In genomic region chr16:7187788-7188187, GRCm38 (mm10) we compare ENCODE assay signal across 11 mouse cellular contexts.
DNase-seq lines count a peak whose midpoint lies in the region; ATAC-seq and TF ChIP-seq lines count a peak whose summit lies in the region.
"Had no signal": no experiment of that assay in that cellular context is flagged by ENCODE, and none has a peak within 500 bp of the region (broad histone marks: within the 10 kb centered on the region; RNA-seq: fewer than 3 reads in every experiment).

No protein-coding gene starts in this region.

- intact Hi-C loops in gastrocnemius, adult 2 months (cut with DNase I), result no loop called here
- intact Hi-C loops in heart, postnatal 10 days (cut with DNase I), result no loop called here

- WGBS in embryonic facial prominence, embryonic 14.5 days, result 32% methylated on average over 2 of the region's 2 CpGs

- no peak overlapping the region for H3K4me3 ChIP-seq in gastrocnemius, adult 2 months
- no peak overlapping the region for H3K4me3 ChIP-seq in embryonic facial prominence, embryonic 14.5 days (ENCODE audit: low read depth, low read length)

- H3K27ac ChIP-seq in gastrocnemius, adult 2 months, result peak overlapping the region; percentile 43
- H3K27ac ChIP-seq in embryonic facial prominence, embryonic 14.5 days (replicated peaks; ENCODE audit: low read depth, low read length), result no peak overlapping the region

- peak; percentile 56; the same call in 1 of the 2 replicates for ATAC-seq in cerebellum, adult (ENCODE audit: insufficient number of reproducible peaks, low FRiP score, low TSS enrichment)
- ATAC-seq in embryonic facial prominence, embryonic 14.5 days (ENCODE audit: low read depth), result 0 out of 2 replicates have a peak, but pooled peaks have one; percentile 30
- no peak for ATAC-seq in activated CD4-positive, CD25-positive, alpha-beta regulatory T cell, adult 4 months

- H3K9ac ChIP-seq in embryonic facial prominence, embryonic 14.5 days (ENCODE audit: low read depth, low read length), result no peak overlapping the region
- H3K9ac ChIP-seq: lung, embryonic 14.5 days had no signal

- no peak for TF ChIP-seq CTCF in gastrocnemius, adult 2 months (IDR thresholded peaks at IDR 0.05)

- no peak overlapping the region for H3K4me2 ChIP-seq in embryonic facial prominence, embryonic 14.5 days (ENCODE audit: low read depth, low read length)
- H3K4me2 ChIP-seq: lung, embryonic 14.5 days had no signal

- no peaks in the 10 kb centered on the region for H3K4me1 ChIP-seq in embryonic facial prominence, embryonic 14.5 days (ENCODE audit: control insufficient read depth, insufficient read depth, low read length)

- no peaks in the 10 kb centered on the region for H3K36me3 ChIP-seq in embryonic facial prominence, embryonic 14.5 days (ENCODE audit: control insufficient read depth, insufficient read depth, low read length)

- H3K9me3 ChIP-seq in embryonic facial prominence, embryonic 14.5 days (ENCODE audit: control insufficient read depth, low read length), result no peaks in the 10 kb centered on the region

- DNase-seq in gastrocnemius, adult 2 months, result no peak
- DNase-seq in gastrocnemius, adult 8-10 months (ENCODE audit: low spot score in 2 of 2), result no peak
- peak; percentile 13 for DNase-seq in embryonic facial prominence, embryonic 14.5 days (ENCODE audit: low spot score)
- DNase-seq in layer of hippocampus, postnatal 10 days (ENCODE audit: low spot score in 2 of 2), result peak; percentile 41 to 50
- no peak for DNase-seq in heart, postnatal 10 days
- no peak for DNase-seq in natural killer cell, adult 2 months (ENCODE audit: low spot score in 2 of 2)
- DNase-seq: kidney, postnatal 25 days; lung, embryonic 14.5 days; thymus, adult 2 months had no signal

- H3K27me3 ChIP-seq in embryonic facial prominence, embryonic 14.5 days (replicated peaks; ENCODE audit: control insufficient read depth, insufficient read depth, low read length), result no peaks in the 10 kb centered on the region

Comparison
In these comparisons a context has a peak if more than half of its experiments do, and no peak if none do; other contexts are left out.
1. DNase-seq: peak in embryonic facial prominence, embryonic 14.5 days (single experiment) and layer of hippocampus, postnatal 10 days (2 of 2); none in gastrocnemius, adult 2 months (single experiment), gastrocnemius, adult 8-10 months (0 of 2), heart, postnatal 10 days (0 of 2) and natural killer cell, adult 2 months (0 of 2).